Mouse (Mus musculus) heart, embryonic 13.5 days (tissue): Measurements from ENCODE around the gene Ankrd28. TPM values are rescaled to one million over a fixed set of nuclear protein-coding genes. Genes with fewer than 3 reads are reported as not detected.

Source experiments
- ATAC-seq: fragments of 200-750 bp; cut with Nextera tagmentation; 2 replicates; pipeline ENCODE4 v1.8.0; 2017; ENCODE audit warnings: moderate TSS enrichment; ENCODE audit not compliant: insufficient number of reproducible peaks, low FRiP score, low TSS enrichment; ENCODE audit errors: extremely low read depth
- H3K27ac ChIP-seq: fragments of 300-500 bp; sonication (generic); replicated peaks from 2 replicates; pipeline ENCODE4 v1.5.1; 2015; ENCODE audit warnings: moderate library complexity, mild to moderate bottlenecking, inconsistent platforms
- H3K27me3 ChIP-seq: fragments of 300-500 bp; sonication (generic); replicated peaks from 2 replicates; pipeline ENCODE4 v1.6.1; 2015; ENCODE audit warnings: mild to moderate bottlenecking, inconsistent platforms
- H3K36me3 ChIP-seq: fragments of 300-500 bp; sonication (generic); 2 replicates; pipeline ENCODE4 v1.6.1; 2015; ENCODE audit warnings: mild to moderate bottlenecking, inconsistent platforms
- H3K4me1 ChIP-seq: fragments of 300-500 bp; sonication (generic); 2 replicates; pipeline ENCODE4 v1.6.1; 2015; ENCODE audit warnings: inconsistent platforms
- H3K4me2 ChIP-seq: fragments of 300-500 bp; sonication (generic); 2 replicates; pipeline ENCODE4 v1.6.1; 2015; ENCODE audit warnings: inconsistent platforms, mild to moderate bottlenecking, moderate library complexity
- H3K4me3 ChIP-seq: fragments of 300-500 bp; sonication (generic); 2 replicates; pipeline ENCODE4 v1.5.1; 2015; ENCODE audit warnings: moderate library complexity, mild to moderate bottlenecking, inconsistent platforms
- H3K9ac ChIP-seq: fragments of 300-500 bp; sonication (generic); 2 replicates; pipeline ENCODE4 v1.6.1; 2015; ENCODE audit warnings: inconsistent platforms, mild to moderate bottlenecking, moderate library complexity
- H3K9me3 ChIP-seq: fragments of 300-500 bp; sonication (generic); 2 replicates; pipeline ENCODE4 v1.6.1; 2016; ENCODE audit warnings: inconsistent platforms
- WGBS: fragments of 180-500 bp; shearing (Covaris S2); methylation state at CpG from one replicate; pipeline ENCODE4 v1.1.7; 2015; ENCODE audit warnings: mixed read lengths; 5-methylcytosine and 5-hydroxymethylcytosine counted together
- polyA plus RNA-seq: library from polyadenylated mRNA; unstranded; fragments of >200 nt; fragmentation: Nextera tagmentation; extraction: Ambion mirVana; gene quantifications from 2 replicates; pipeline ENCODE4 v1.2.1, GENCODE M21; 2015

Gene Ankrd28
- polyA plus RNA-seq, 1 experiment from 2014 or later: 4.9 TPM

GRCm38 (mm10) chr14:31681931-31682555, 148.4 kb downstream of the Ankrd28 start:
- Histone ChIP-seq H3K4me1 (no peaks in the 10 kb centered on the region), H3K9ac (no peak overlapping the region), H3K4me2 (no peak overlapping the region), H3K4me3 (no peak overlapping the region), H3K9me3 (no peaks in the 10 kb centered on the region), H3K27ac (no peak overlapping the region), H3K27me3 (no peaks in the 10 kb centered on the region), H3K36me3 (no peaks in the 10 kb centered on the region)
- WGBS: 49% methylated on average over 5 of the region's 5 CpGs
- no peak for ATAC-seq

DNA sequence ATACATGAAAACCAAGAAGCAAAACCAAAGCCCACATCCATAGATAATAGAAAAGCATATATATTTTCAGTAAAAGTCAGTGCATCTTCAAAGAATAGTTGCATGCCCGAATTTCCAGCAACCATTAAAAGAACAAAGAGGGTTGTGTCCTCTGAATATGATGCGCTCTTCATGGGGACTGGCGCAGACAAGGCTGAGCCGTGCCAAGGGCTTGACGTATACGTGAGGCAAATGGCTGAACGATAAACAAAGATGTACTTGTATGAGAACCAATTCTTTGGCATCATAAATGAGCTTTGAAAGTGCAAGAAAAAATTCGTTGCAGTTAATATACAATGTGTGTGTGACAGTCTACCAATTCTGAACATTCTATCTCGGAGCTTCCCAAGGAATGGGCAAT, 149.2 kb downstream of the Ankrd28 start:
- Histone ChIP-seq H3K4me3 (no peak overlapping the region), H3K9me3 (no peaks in the 10 kb centered on the region), H3K9ac (no peak overlapping the region), H3K27me3 (no peaks in the 10 kb centered on the region), H3K4me1 (no peaks in the 10 kb centered on the region), H3K36me3 (no peaks in the 10 kb centered on the region), H3K27ac (no peak overlapping the region), H3K4me2 (no peak overlapping the region)
- whole genome bisulfite sequencing: 79% methylated on average over 9 of the region's 9 CpGs
- ATAC-seq: no peak

DNA sequence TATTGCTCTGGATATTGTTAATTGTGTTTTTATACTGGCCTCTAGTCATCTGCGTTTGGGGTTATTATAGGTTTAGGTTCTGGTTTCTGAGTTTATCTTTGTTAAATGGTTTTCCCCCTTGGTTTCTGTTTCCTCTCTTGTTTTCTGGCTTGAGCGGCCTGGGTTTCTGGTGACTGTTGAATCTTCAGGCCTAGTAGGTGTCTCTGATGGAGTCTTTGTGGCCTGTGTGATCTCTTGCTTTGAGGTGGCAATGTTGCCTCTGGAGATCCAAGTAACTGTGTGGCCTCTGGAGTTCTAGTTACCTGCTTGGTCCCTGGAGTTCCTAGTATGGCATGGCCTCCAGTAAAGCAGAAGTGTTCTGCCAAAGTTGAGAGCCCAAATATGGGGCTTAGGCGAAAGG, 149.8 kb downstream of the Ankrd28 start:
- no peak overlapping the region for H3K27ac ChIP-seq
- H3K4me2 ChIP-seq: no peak overlapping the region
- H3K4me1 ChIP-seq: no peaks in the 10 kb centered on the region
- H3K4me3 ChIP-seq: no peak overlapping the region
- H3K36me3 ChIP-seq: no peaks in the 10 kb centered on the region
- H3K9me3 ChIP-seq: no peaks in the 10 kb centered on the region
- no peak overlapping the region for H3K9ac ChIP-seq
- no peaks in the 10 kb centered on the region for H3K27me3 ChIP-seq
- 79% methylated on average over 3 of the region's 3 CpGs for WGBS
- no peak for ATAC-seq

GRCm38 (mm10) chr14:31671635-31672320, 158.7 kb downstream of the Ankrd28 start:
- H3K9me3 ChIP-seq: no peaks in the 10 kb centered on the region
- peaks cover 8% of the 10 kb centered on the region for H3K36me3 ChIP-seq
- no peak overlapping the region for H3K4me3 ChIP-seq
- H3K9ac ChIP-seq: no peak overlapping the region
- H3K27me3 ChIP-seq: no peaks in the 10 kb centered on the region
- 71% methylated on average over 10 of the region's 10 CpGs for WGBS
- peaks cover 23% of the 10 kb centered on the region for H3K4me1 ChIP-seq
- ATAC-seq: no peak
- H3K4me2 ChIP-seq: no peak overlapping the region
- no peak overlapping the region for H3K27ac ChIP-seq

- peaks cover 18% of the 10 kb centered on the region for H3K36me3 ChIP-seq
- no peak for ATAC-seq
- peaks cover 32% of the 10 kb centered on the region for H3K4me1 ChIP-seq
- H3K9ac ChIP-seq: no peak overlapping the region
- H3K4me3 ChIP-seq: no peak overlapping the region
- no peaks in the 10 kb centered on the region for H3K9me3 ChIP-seq
- H3K27ac ChIP-seq: peak overlapping the region; percentile 80
- WGBS: 75% methylated on average over 15 of the region's 15 CpGs
- no peaks in the 10 kb centered on the region for H3K27me3 ChIP-seq
- peak overlapping the region; percentile 36 for H3K4me2 ChIP-seq
Measured at GRCm38 (mm10) chr14:31669642-31670490, 160.6 kb downstream of the Ankrd28 start.

GRCm38 (mm10) chr14:31669161-31669611, 161.3 kb downstream of the Ankrd28 start:
- WGBS: 55% methylated on average over 13 of the region's 13 CpGs
- H3K36me3 ChIP-seq: peaks cover 18% of the 10 kb centered on the region
- H3K4me1 ChIP-seq: peaks cover 38% of the 10 kb centered on the region
- peak overlapping the region; percentile 80 for H3K27ac ChIP-seq
- H3K9ac ChIP-seq: no peak overlapping the region
- peak overlapping the region; percentile 36 for H3K4me2 ChIP-seq
- H3K9me3 ChIP-seq: no peaks in the 10 kb centered on the region
- H3K4me3 ChIP-seq: no peak overlapping the region
- H3K27me3 ChIP-seq: no peaks in the 10 kb centered on the region
- ATAC-seq: no peak

DNA sequence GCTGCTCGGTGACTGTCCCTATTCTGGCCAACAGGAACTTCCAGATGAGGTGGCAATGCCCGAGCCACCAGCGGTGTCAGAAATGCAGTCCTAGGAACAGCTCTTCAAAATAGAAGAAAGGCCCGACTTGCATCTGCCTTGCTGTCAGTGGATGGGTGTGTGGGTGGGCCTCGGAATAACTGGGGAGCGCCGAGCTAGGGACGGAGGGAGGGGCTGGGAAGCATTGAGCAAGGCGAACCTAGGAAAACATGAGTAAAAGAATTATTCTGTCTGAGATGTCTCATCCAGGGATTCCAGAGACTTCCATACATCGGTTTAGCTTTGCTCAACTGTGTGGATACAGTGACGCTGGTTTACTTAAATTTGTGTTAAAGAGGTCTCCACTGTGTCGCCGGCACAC, 162.1 kb downstream of the Ankrd28 start:
- peaks cover 18% of the 10 kb centered on the region for H3K36me3 ChIP-seq
- no peak overlapping the region for H3K4me3 ChIP-seq
- no peak overlapping the region for H3K9ac ChIP-seq
- WGBS: 76% methylated on average over 13 of the region's 13 CpGs
- no peaks in the 10 kb centered on the region for H3K9me3 ChIP-seq
- no peak overlapping the region for H3K4me2 ChIP-seq
- H3K27ac ChIP-seq: peak overlapping the region; percentile 80
- no peaks in the 10 kb centered on the region for H3K27me3 ChIP-seq
- peaks cover 47% of the 10 kb centered on the region for H3K4me1 ChIP-seq
- no peak for ATAC-seq

DNA sequence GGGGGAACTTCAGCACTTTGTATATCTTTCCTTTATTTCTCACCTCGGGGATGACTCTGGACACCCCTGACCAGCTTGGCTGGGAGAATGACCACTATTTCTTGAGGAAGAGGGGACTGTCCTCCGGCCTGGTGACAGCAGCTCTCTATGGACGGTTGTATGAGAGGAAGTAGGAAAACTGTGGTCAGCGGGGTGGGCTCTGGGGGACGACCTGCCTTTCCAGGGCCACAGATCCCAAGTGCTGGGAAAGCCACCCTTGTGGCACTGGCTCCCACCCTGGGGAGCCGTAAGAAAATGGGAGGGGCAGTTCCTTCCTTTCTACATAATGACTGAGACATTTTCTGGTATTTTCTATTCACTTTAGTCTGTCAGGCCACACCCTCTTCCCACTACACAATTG, 162.7 kb downstream of the Ankrd28 start:
- peaks cover 50% of the 10 kb centered on the region for H3K4me1 ChIP-seq
- H3K4me3 ChIP-seq: no peak overlapping the region
- no peak overlapping the region for H3K27ac ChIP-seq
- no peaks in the 10 kb centered on the region for H3K9me3 ChIP-seq
- no peak overlapping the region for H3K9ac ChIP-seq
- 71% methylated on average over 6 of the region's 6 CpGs for WGBS
- no peak overlapping the region for H3K4me2 ChIP-seq
- ATAC-seq: no peak
- no peaks in the 10 kb centered on the region for H3K27me3 ChIP-seq
- peaks cover 18% of the 10 kb centered on the region for H3K36me3 ChIP-seq

DNA sequence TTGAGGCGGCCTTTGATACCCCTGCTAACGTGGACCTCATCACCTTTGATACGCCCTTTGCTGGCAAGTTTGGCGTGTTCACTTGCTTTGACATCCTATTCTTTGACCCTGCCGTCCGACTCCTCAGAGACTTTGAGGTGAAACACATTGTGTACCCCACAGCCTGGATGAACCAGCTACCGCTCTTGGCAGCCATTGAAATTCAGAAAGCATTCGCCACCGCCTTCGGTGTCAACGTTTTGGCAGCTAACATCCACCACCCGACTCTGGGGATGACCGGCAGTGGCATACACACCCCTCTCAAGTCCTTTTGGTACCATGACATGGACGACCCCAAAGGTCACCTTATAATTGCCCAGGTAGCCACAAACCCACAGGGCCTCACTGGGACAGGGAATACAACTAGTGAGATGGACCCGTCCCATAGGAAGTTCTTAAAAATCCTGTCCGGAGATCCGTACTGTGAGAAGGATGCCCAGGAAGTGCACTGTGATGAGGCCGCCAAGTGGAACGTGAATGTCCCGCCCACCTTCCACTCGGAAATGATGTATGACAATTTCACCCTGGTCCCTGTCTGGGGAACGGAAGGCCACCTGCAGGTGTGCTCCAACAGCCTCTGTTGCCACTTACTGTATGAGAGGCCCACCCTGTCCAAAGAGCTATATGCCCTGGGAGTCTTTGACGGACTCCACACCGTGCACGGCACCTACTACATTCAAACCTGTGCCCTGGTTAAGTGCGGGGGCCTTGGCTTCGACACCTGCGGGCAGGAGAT, 163.3 kb downstream of the Ankrd28 start:
- H3K9me3 ChIP-seq: no peaks in the 10 kb centered on the region
- no peak overlapping the region for H3K27ac ChIP-seq
- no peak for ATAC-seq
- H3K36me3 ChIP-seq: peaks cover 18% of the 10 kb centered on the region
- H3K27me3 ChIP-seq: no peaks in the 10 kb centered on the region
- H3K4me2 ChIP-seq: no peak overlapping the region
- no peak overlapping the region for H3K4me3 ChIP-seq
- no peak overlapping the region for H3K9ac ChIP-seq
- H3K4me1 ChIP-seq: peaks cover 56% of the 10 kb centered on the region
- WGBS: 92% methylated on average over 28 of the region's 28 CpGs

- H3K9me3 ChIP-seq: no peaks in the 10 kb centered on the region
- peaks cover 18% of the 10 kb centered on the region for H3K36me3 ChIP-seq
- no peak overlapping the region for H3K9ac ChIP-seq
- 74% methylated on average over 4 of the region's 4 CpGs for WGBS
- no peak overlapping the region for H3K27ac ChIP-seq
- no peak overlapping the region for H3K4me3 ChIP-seq
- H3K4me2 ChIP-seq: no peak overlapping the region
- H3K27me3 ChIP-seq: no peaks in the 10 kb centered on the region
- peaks cover 70% of the 10 kb centered on the region for H3K4me1 ChIP-seq
- ATAC-seq: no peak
Measured at GRCm38 (mm10) chr14:31665566-31665940, 164.9 kb downstream of the Ankrd28 start.
